Mouse (Mus musculus) forebrain, embryonic 14.5 days (tissue): ENCODE measurements around the gene Agps. TPM values are rescaled to one million over a fixed set of nuclear protein-coding genes. Genes with fewer than 3 reads are reported as not detected.

Source experiments
- ATAC-seq: fragments of 200-750 bp; cut with Nextera tagmentation; 2 replicates; pipeline ENCODE4 v1.8.0; 2017; ENCODE audit warnings: mild to moderate bottlenecking, moderate library complexity
- DNase-seq: peaks from one replicate; pipeline ENCODE4 v3.0.0-alpha.2; 2015; ENCODE audit warnings: low spot score
- H3K27ac ChIP-seq: fragments of 300-500 bp; sonication (generic); 2 replicates; pipeline ENCODE4 v1.5.1; 2014; ENCODE audit warnings: low read depth, mild to moderate bottlenecking, control low read depth, low read length, moderate library complexity
- H3K27me3 ChIP-seq: fragments of 300-500 bp; sonication (generic); replicated peaks from 2 replicates; pipeline ENCODE4 v1.6.1; 2014; ENCODE audit warnings: low read length, control low read depth, mixed read lengths; ENCODE audit not compliant: control insufficient read depth, insufficient read depth
- H3K36me3 ChIP-seq: fragments of 300-500 bp; sonication (generic); 2 replicates; pipeline ENCODE4 v1.6.1; 2014; ENCODE audit warnings: low read length, control low read depth; ENCODE audit not compliant: control insufficient read depth, insufficient read depth
- H3K4me1 ChIP-seq: fragments of 300-500 bp; sonication (generic); 2 replicates; pipeline ENCODE4 v1.6.1; 2014; ENCODE audit warnings: antibody characterized with exemption, low read length, control low read depth; ENCODE audit not compliant: control insufficient read depth, insufficient read depth
- H3K4me2 ChIP-seq: fragments of 300-500 bp; sonication (generic); 2 replicates; pipeline ENCODE4 v1.6.1; 2014; ENCODE audit warnings: mild to moderate bottlenecking, control low read depth, low read length
- H3K4me3 ChIP-seq: fragments of 300-500 bp; sonication (generic); 2 replicates; pipeline ENCODE4 v1.5.1; 2014; ENCODE audit warnings: low read depth, low read length, control low read depth
- H3K9ac ChIP-seq: fragments of 300-500 bp; sonication (generic); 2 replicates; pipeline ENCODE4 v1.6.1; 2014; ENCODE audit warnings: mild to moderate bottlenecking, low read length, control low read depth, moderate library complexity
- H3K9me3 ChIP-seq: fragments of 300-500 bp; sonication (generic); replicated peaks from 2 replicates; pipeline ENCODE4 v1.6.1; 2016; ENCODE audit warnings: low read length, control low read depth, mixed read lengths; ENCODE audit not compliant: control insufficient read depth
- WGBS: fragments of 180-500 bp; shearing (Covaris S2); extraction: QIAGEN DNeasy Blood & Tissue Kit; methylation state at CpG from one replicate; pipeline ENCODE4 v1.1.7; 2014; 5-methylcytosine and 5-hydroxymethylcytosine counted together
- polyA plus RNA-seq: library from polyadenylated mRNA; unstranded; fragments of >200 nt; fragmentation: Nextera tagmentation; extraction: Ambion mirVana; gene quantifications from 2 replicates; pipeline ENCODE4 v1.2.1, GENCODE M21; 2014

Gene Agps
- 18.5 and 21.0 TPM in 2 replicates for polyA plus RNA-seq

DNA sequence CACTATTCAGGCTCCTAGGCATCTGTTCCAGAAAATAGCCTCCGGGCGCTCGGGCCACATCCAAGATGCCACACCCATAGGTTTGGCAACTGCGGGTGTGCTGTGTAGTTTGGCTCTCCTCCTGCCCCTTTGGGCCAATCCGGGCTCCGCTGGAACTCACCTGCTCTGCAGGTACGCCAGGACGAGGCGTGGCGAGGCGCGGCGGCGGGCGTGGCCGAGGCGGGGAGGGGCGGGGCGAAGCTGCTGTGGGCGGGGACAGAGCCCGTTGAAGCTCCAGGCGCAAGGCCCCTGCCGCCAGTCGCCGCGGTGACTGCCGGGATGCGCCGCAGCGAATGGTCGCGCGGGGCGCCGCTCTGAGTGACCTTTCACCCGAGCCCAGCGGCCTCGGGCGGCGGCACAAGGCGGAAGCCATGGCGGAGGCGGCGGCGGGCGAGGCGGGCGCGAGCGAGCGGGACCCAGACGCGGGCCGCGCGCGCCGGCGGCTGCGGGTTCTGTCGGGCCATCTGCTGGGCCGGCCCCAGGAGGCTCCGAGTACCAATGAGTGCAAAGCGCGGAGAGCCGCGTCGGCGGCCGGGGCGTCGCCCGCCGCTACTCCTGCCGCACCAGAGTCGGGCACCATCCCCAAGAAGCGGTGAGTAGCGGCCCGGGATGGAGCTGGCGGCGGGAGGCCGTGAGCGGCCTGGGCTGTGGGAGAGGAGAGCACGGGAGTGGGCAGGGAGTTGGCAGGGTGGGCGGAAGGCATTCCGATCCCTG, at the start of gene Agps:
Gene Agps (plus strand): TSS at position 297 of the 753 bp plus-strand sequence.
- Histone ChIP-seq H3K4me1 (peaks cover 13% of the 10 kb centered on the region), H3K9me3 (no peaks in the 10 kb centered on the region), H3K4me3 (peak within 1 kb of the TSS; percentile 83), H3K9ac (peak within 1 kb of the TSS; percentile 94), H3K4me2 (peak within 1 kb of the TSS; percentile 74), H3K27ac (peak within 1 kb of the TSS; percentile 78; the same call in 1 of the 2 replicates), H3K36me3 (no peaks in the 10 kb centered on the region), H3K27me3 (no peaks in the 10 kb centered on the region)
- DNase-seq (peak; percentile 86), ATAC-seq (peak; percentile 96)
- under 1% methylated on average over 65 of the region's 86 CpGs for WGBS

DNA sequence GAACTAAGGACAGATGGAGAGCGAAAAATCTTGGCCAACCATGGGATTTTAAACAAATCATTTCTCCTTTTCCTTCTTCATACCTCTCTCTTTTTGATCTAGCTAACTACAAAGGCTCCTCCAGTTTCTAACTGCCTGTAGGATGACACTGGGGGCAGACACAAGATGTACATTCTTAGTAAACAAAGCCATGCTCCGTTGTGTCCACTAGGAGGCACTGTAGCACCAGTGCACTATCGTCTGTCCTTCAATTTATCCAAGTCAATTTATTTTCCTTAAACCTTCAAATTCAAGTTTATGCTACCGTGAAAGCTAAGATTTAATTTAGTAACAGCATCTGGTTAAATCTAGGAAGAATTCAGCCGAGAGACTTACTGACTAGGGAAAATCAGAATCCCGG, 45.9 kb upstream of the Agps start:
- Histone ChIP-seq H3K4me2 (no peak overlapping the region), H3K27ac (no peak overlapping the region), H3K36me3 (no peaks in the 10 kb centered on the region), H3K27me3 (no peaks in the 10 kb centered on the region), H3K4me3 (no peak overlapping the region), H3K9me3 (no peaks in the 10 kb centered on the region), H3K9ac (no peak overlapping the region), H3K4me1 (no peaks in the 10 kb centered on the region)
- ATAC-seq (no peak), DNase-seq (peak; percentile 76)
- 20% methylated on average over 6 of the region's 6 CpGs for WGBS

DNA sequence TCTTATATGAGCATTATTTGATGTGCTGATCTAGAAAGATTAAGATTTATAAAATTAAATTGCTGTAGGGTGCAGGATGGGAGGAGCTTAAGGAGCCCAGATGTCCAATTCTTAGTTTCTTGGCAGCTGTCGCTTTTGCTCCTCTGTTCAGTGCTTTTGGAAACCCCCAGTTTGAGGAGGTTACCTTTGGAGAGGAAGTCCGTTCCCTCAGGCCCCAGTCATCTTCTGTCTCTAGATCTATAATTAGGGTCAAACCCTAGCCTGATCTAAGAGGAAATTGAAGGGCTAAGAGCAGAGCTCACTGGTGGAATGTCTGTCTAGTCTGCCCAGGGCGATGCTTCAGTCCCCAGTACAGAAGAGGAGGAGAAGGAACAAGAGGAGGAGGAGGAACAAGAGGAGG, 43.5 kb upstream of the Agps start:
- H3K9me3 ChIP-seq, result no peaks in the 10 kb centered on the region
- no peaks in the 10 kb centered on the region for H3K27me3 ChIP-seq
- ATAC-seq (no peak), DNase-seq (no peak)
- H3K27ac ChIP-seq, result no peak overlapping the region
- H3K4me2 ChIP-seq, result no peak overlapping the region
- 76% methylated on average over 3 of the region's 3 CpGs for WGBS
- no peaks in the 10 kb centered on the region for H3K36me3 ChIP-seq
- no peak overlapping the region for H3K4me3 ChIP-seq
- H3K4me1 ChIP-seq, result no peaks in the 10 kb centered on the region
- H3K9ac ChIP-seq, result no peak overlapping the region

DNA sequence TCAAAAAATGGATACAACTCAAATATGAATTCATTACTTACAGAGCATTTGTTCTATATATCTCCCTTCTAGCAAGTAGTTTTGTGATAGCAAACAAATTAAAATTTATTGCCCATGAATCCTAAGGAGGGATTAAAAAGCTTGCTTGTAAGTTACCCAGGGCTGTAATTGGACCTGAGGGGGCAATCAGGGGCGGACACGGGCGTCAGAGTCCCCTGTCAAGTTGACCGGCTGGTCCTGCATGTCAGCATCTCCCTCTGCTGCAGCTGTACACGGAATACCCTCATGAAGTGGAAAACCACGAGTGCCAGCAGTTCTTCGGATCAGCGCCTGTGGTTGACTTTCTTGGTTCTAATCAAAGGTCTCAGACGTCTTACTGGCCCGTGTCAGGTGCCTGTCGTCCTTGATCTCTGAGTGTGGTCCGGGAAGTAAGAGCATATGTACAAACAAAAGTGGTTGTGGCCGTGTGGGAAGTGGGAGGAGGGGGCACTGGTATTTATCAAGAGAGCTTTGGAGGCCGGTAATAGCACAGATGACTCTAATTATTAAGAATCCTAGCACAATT, 41.9 kb upstream of the Agps start:
- no peaks in the 10 kb centered on the region for H3K9me3 ChIP-seq
- H3K27ac ChIP-seq, result no peak overlapping the region
- no peaks in the 10 kb centered on the region for H3K4me1 ChIP-seq
- no peaks in the 10 kb centered on the region for H3K36me3 ChIP-seq
- H3K4me2 ChIP-seq, result no peak overlapping the region
- H3K4me3 ChIP-seq, result no peak overlapping the region
- WGBS, result 61% methylated on average over 14 of the region's 14 CpGs
- no peak overlapping the region for H3K9ac ChIP-seq
- no peaks in the 10 kb centered on the region for H3K27me3 ChIP-seq
- no peak for DNase-seq
- ATAC-seq, result no peak

DNA sequence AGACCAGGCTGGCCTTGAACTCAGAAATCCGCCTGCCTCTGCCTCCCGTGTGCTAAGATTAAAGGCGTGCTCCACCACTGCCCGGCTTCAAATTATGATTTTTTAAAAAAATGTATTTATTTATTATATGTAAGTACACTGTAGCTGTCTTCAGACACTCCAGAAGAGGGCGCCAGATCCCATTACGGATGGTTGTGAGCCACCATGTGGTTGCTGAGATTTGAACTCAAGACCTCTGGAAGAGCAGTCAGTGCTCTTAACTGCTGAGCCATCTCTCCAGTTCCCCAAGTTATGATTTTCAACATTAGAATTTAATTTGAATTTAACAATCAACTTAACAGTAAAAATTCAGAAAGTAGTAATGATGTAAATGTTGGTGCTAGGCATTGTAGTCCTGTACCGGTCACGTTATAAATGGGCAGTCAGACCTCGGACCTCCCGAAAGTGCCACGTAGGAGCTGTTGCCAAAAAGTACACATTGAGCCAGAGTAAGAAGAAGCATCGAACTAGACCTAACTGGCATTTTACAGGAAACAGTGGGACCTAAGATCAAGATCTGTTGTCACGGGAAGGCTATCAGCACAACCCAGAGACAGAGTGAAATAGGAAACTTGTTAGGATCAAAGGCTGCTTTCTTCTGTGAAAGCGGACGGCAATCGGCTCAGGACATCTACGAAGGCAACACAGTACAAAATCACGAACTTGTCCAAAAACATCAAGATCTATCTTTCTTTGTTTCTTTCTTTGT, 40.2 kb upstream of the Agps start:
- ATAC-seq, result no peak
- Histone ChIP-seq H3K4me1 (no peaks in the 10 kb centered on the region), H3K4me3 (no peak overlapping the region), H3K27me3 (no peaks in the 10 kb centered on the region), H3K27ac (no peak overlapping the region), H3K9me3 (no peaks in the 10 kb centered on the region), H3K4me2 (no peak overlapping the region), H3K36me3 (no peaks in the 10 kb centered on the region), H3K9ac (no peak overlapping the region)
- DNase-seq, result no peak
- 90% methylated on average over 18 of the region's 18 CpGs for WGBS

DNA sequence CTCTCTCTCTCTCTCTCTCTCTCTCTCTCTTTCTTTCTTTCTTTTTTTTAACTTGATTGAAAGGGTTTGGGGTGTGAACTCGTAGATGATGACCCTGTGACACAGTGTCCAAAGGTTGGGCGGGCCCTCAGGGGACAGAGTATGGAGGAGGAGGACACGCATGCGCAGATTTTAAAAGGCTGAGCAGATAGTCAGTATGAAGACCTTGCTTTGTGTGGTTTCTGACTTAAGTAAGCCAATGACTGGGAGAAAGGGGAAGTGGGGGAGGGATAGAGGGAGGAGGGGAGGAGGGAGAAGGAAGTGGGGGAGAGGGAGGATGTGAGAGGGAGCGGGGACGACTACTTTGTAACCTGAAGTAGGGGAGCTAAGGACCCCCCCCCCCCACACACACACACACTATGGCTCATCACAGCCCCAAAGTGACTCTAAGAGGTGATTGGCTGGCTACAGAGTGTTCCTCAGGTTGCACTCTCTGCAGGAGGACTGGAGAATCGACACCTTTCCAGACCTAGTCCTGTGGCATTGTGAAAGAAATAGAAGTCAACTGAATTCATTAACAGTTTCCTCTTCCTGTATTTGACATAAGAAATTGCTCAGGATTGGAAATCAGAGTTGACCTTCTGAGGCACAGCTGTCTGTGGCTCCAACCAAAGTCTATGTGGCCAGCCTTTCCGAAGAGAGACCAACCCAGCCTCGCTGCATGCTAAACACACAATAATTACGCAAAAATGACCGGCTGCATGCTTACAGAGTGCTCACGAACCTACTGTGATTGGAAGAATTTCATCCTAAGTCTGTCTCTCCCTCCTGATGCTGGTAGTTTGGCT, 39.4 kb upstream of the Agps start:
- Histone ChIP-seq H3K27ac (no peak overlapping the region), H3K9me3 (no peaks in the 10 kb centered on the region), H3K27me3 (no peaks in the 10 kb centered on the region), H3K36me3 (no peaks in the 10 kb centered on the region), H3K4me3 (no peak overlapping the region), H3K4me2 (no peak overlapping the region), H3K9ac (no peak overlapping the region), H3K4me1 (no peaks in the 10 kb centered on the region)
- ATAC-seq (no peak), DNase-seq (no peak)
- 67% methylated on average over 12 of the region's 12 CpGs for WGBS

DNA sequence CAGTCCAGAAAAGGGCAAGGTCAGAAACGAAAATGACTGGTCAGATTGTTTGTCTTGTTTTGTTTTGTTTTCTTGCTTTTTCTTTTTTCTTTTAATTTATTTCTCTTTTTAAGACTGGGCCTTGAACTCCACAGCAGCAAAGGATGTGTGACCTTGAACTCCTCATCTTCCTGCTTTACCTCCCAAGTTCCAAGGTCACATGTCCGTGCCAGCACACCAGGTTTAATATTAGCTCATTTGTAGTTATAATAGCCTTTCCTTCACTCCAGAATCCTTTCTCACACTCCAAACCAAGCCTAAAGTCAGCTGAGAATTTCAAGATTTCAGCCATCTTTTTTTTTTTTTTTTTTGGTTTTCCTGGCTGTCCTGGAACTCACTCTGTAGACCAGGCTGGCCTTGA, 35.8 kb upstream of the Agps start:
- WGBS, result 74% methylated on average over 2 of the region's 2 CpGs
- H3K4me3 ChIP-seq, result no peak overlapping the region
- H3K27ac ChIP-seq, result no peak overlapping the region
- ATAC-seq (no peak), DNase-seq (no peak)
- H3K4me1 ChIP-seq, result no peaks in the 10 kb centered on the region
- H3K27me3 ChIP-seq, result no peaks in the 10 kb centered on the region
- H3K36me3 ChIP-seq, result no peaks in the 10 kb centered on the region
- H3K9ac ChIP-seq, result no peak overlapping the region
- H3K4me2 ChIP-seq, result no peak overlapping the region
- H3K9me3 ChIP-seq, result no peaks in the 10 kb centered on the region

DNA sequence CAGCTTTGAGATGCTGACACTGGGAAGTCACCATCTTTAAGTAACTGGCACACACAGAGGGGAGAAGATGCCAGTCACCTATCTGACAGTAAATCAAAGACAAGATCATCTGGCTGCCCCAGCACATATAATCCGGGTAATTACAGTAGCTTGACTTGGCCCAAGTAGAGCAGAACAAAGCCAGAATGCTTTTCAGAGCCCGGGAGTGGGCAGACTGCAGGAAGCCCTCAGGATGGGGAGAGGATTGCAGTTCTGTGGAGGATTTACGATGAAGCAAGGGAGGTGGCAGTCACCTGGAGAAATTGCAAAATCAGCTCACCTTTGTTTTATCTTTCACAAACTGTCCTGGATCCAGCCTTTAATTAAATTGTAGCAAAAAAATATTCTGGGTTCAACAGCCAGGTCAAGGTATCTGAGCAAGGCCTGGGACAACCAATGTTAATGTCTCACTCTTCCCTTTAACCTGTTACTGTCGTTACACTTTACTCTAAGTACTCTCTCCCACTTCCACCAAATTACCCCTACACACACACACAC, 33.5 kb upstream of the Agps start:
- WGBS, result 60% methylated on average over 4 of the region's 4 CpGs
- Histone ChIP-seq H3K9me3 (no peaks in the 10 kb centered on the region), H3K4me1 (no peaks in the 10 kb centered on the region), H3K4me3 (no peak overlapping the region), H3K27ac (no peak overlapping the region), H3K36me3 (no peaks in the 10 kb centered on the region), H3K27me3 (no peaks in the 10 kb centered on the region), H3K9ac (no peak overlapping the region), H3K4me2 (no peak overlapping the region)
- no peak for ATAC-seq
- DNase-seq, result no peak
